Mouse (Mus musculus): ENCODE measurements around the gene Kif14. TPM values are rescaled to one million over a fixed set of nuclear protein-coding genes. Genes with fewer than 3 reads are reported as not detected.

Kif14 gene
- total and polyA plus RNA-seq, 3 experiments: 1.9 to 56.7 (median 33.9) TPM

GRCm38 (mm10) chr1:136557436-136557835 is 91.3 kb downstream of the Kif14 start:
- ATAC-seq (ENCODE audit: extremely low read depth, insufficient number of reproducible peaks, low FRiP score, poor library complexity, severe bottlenecking) (no peak), DNase-seq (ENCODE audit: low spot score) (no peak)
- Histone ChIP-seq H3K4me3 (ENCODE audit: low read depth, low read length) (no peak overlapping the region), H3K9me3 (replicated peaks) (no peaks in the 10 kb centered on the region), H3K4me1 (ENCODE audit: insufficient read depth, low read depth, low read length) (no peaks in the 10 kb centered on the region), H3K36me3 (replicated peaks) (no peaks in the 10 kb centered on the region), H3K27me3 (ENCODE audit: insufficient read depth, low read length) (peaks cover 3% of the 10 kb centered on the region; the same call in 1 of the 2 replicates)
- TF ChIP-seq GATA2 (IDR thresholded peaks at IDR 0.05; ENCODE audit: borderline replicate concordance, low read depth, low read length) (no peak), GATA1 (IDR thresholded peaks at IDR 0.05; ENCODE audit: borderline replicate concordance, low read length) (no peak), TAL1 (conservative IDR thresholded peaks at IDR 0.05; ENCODE audit: low read depth, low read length) (no peak), CTCF (IDR thresholded peaks at IDR 0.05; ENCODE audit: low read depth, low read length) (no peak), POLR2AphosphoS5 (IDR thresholded peaks at IDR 0.05; ENCODE audit: insufficient replicate concordance, low read depth, low read length) (no peak)

DNA sequence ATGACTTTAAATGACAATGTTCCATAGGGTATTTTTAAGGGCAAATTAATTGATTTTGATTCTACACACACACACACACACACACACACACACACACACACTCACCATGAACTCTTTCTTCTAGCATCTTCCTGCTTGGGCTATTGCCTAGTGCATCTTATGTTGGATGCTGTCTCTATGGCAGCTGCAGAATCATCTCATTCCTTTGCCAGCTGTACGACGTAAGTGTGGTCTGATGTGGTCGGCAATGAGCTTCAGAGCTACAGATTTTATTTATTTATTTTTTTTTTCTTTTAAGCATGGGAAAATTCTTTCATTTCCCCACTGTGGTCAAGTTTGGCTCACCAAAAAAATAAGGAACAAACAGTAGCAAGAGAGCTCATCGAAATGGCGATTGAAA is 92.6 kb downstream of the Kif14 start:
- Histone ChIP-seq H3K27me3 (ENCODE audit: insufficient read depth, low read length) (no peaks in the 10 kb centered on the region), H3K36me3 (replicated peaks) (no peaks in the 10 kb centered on the region), H3K4me3 (ENCODE audit: low read depth, low read length) (no peak overlapping the region), H3K9me3 (replicated peaks) (no peaks in the 10 kb centered on the region), H3K4me1 (ENCODE audit: insufficient read depth, low read depth, low read length) (no peaks in the 10 kb centered on the region)
- TF ChIP-seq TAL1 (conservative IDR thresholded peaks at IDR 0.05; ENCODE audit: low read depth, low read length) (no peak), GATA1 (IDR thresholded peaks at IDR 0.05; ENCODE audit: borderline replicate concordance, low read length) (no peak), CTCF (IDR thresholded peaks at IDR 0.05; ENCODE audit: low read depth, low read length) (no peak), GATA2 (IDR thresholded peaks at IDR 0.05; ENCODE audit: borderline replicate concordance, low read depth, low read length) (no peak), POLR2AphosphoS5 (IDR thresholded peaks at IDR 0.05; ENCODE audit: insufficient replicate concordance, low read depth, low read length) (no peak)
- ATAC-seq (ENCODE audit: extremely low read depth, insufficient number of reproducible peaks, low FRiP score, poor library complexity, severe bottlenecking) (no peak), DNase-seq (ENCODE audit: low spot score) (no peak)

DNA sequence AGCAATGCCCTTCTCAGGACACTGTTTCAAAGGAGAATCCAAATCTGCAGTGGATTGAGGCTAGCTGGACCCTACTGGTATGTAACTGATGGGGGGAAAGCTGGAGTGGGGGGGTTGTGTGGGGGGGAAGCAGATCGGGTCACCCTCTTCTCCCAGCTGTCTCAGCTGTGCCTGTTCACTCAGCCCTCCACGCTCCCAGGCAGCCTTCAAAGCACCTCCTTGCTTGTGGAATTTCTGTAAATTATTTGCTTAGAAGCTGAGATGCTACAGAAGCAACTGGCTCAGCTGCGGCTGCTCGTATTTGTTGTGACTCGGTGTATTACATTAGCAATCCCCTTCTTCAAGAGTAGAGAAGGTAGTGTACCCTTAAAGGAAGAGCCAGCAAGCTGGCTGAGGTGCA is 93.1 kb downstream of the Kif14 start:
- no peaks in the 10 kb centered on the region for H3K36me3 ChIP-seq (replicated peaks)

DNA sequence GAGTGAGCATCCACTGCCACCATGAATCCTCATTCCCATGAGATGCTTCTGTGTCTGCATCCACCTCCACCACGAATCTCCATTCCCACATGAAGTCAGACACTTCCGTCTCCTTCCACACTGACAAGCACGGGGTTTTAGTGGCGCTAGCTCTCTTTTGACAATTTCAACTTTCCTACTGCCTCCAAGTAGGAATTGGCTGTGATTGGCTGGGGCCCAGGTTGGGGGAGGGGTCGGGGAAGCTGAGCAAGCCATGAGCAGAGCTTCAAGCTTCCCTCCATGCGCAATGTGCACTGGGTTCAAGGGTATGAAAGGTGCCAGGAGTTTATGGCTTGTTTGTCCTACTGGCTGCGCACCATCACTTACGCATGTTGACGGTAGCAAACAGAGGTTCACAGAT is 93.6 kb downstream of the Kif14 start:
- Histone ChIP-seq H3K36me3 (replicated peaks) (no peaks in the 10 kb centered on the region), H3K27me3 (ENCODE audit: insufficient read depth, low read length) (no peaks in the 10 kb centered on the region), H3K9me3 (replicated peaks) (no peaks in the 10 kb centered on the region), H3K4me3 (ENCODE audit: low read depth, low read length) (no peak overlapping the region), H3K4me1 (ENCODE audit: insufficient read depth, low read depth, low read length) (no peaks in the 10 kb centered on the region)
- no peak for TF ChIP-seq GATA2 (IDR thresholded peaks at IDR 0.05; ENCODE audit: borderline replicate concordance, low read depth, low read length)
- no peak for TF ChIP-seq POLR2AphosphoS5 (IDR thresholded peaks at IDR 0.05; ENCODE audit: insufficient replicate concordance, low read depth, low read length)
- no peak for TF ChIP-seq TAL1 (conservative IDR thresholded peaks at IDR 0.05; ENCODE audit: low read depth, low read length)
- no peak for TF ChIP-seq CTCF (IDR thresholded peaks at IDR 0.05; ENCODE audit: low read depth, low read length)
- TF ChIP-seq GATA1 (IDR thresholded peaks at IDR 0.05; ENCODE audit: borderline replicate concordance, low read length): no peak
- ATAC-seq (ENCODE audit: extremely low read depth, insufficient number of reproducible peaks, low FRiP score, poor library complexity, severe bottlenecking): no peak
- DNase-seq (ENCODE audit: low spot score): no peak

More for the DNA sequence above, 93.1 kb downstream of the Kif14 start:
- no peaks in the 10 kb centered on the region for H3K4me1 ChIP-seq (ENCODE audit: insufficient read depth, low read depth, low read length)
- no peaks in the 10 kb centered on the region for H3K27me3 ChIP-seq (ENCODE audit: insufficient read depth, low read length)
- TF ChIP-seq GATA1 (IDR thresholded peaks at IDR 0.05; ENCODE audit: borderline replicate concordance, low read length): no peak
- TF ChIP-seq TAL1 (conservative IDR thresholded peaks at IDR 0.05; ENCODE audit: low read depth, low read length): no peak
- no peak for TF ChIP-seq GATA2 (IDR thresholded peaks at IDR 0.05; ENCODE audit: borderline replicate concordance, low read depth, low read length)
- no peak for TF ChIP-seq CTCF (IDR thresholded peaks at IDR 0.05; ENCODE audit: low read depth, low read length)
- TF ChIP-seq POLR2AphosphoS5 (IDR thresholded peaks at IDR 0.05; ENCODE audit: insufficient replicate concordance, low read depth, low read length): no peak
- no peak overlapping the region for H3K4me3 ChIP-seq (ENCODE audit: low read depth, low read length)
- DNase-seq (ENCODE audit: low spot score): no peak
- H3K9me3 ChIP-seq (replicated peaks): no peaks in the 10 kb centered on the region
- ATAC-seq (ENCODE audit: extremely low read depth, insufficient number of reproducible peaks, low FRiP score, poor library complexity, severe bottlenecking): no peak

- DNase-seq (ENCODE audit: low spot score) (no peak), ATAC-seq (ENCODE audit: extremely low read depth, insufficient number of reproducible peaks, low FRiP score, poor library complexity, severe bottlenecking) (no peak)
- Histone ChIP-seq H3K4me3 (ENCODE audit: low read depth, low read length) (no peak overlapping the region), H3K9me3 (replicated peaks) (no peaks in the 10 kb centered on the region), H3K36me3 (replicated peaks) (no peaks in the 10 kb centered on the region), H3K4me1 (ENCODE audit: insufficient read depth, low read depth, low read length) (no peaks in the 10 kb centered on the region), H3K27me3 (ENCODE audit: insufficient read depth, low read length) (no peaks in the 10 kb centered on the region)
- no peak for TF ChIP-seq TAL1 (conservative IDR thresholded peaks at IDR 0.05; ENCODE audit: low read depth, low read length)
- TF ChIP-seq CTCF (IDR thresholded peaks at IDR 0.05; ENCODE audit: low read depth, low read length): no peak
- TF ChIP-seq POLR2AphosphoS5 (IDR thresholded peaks at IDR 0.05; ENCODE audit: insufficient replicate concordance, low read depth, low read length): no peak
- TF ChIP-seq GATA1 (IDR thresholded peaks at IDR 0.05; ENCODE audit: borderline replicate concordance, low read length): no peak
- TF ChIP-seq GATA2 (IDR thresholded peaks at IDR 0.05; ENCODE audit: borderline replicate concordance, low read depth, low read length): no peak
Observed at GRCm38 (mm10) chr1:136561823-136562222, 95.7 kb downstream of the Kif14 start.

DNA sequence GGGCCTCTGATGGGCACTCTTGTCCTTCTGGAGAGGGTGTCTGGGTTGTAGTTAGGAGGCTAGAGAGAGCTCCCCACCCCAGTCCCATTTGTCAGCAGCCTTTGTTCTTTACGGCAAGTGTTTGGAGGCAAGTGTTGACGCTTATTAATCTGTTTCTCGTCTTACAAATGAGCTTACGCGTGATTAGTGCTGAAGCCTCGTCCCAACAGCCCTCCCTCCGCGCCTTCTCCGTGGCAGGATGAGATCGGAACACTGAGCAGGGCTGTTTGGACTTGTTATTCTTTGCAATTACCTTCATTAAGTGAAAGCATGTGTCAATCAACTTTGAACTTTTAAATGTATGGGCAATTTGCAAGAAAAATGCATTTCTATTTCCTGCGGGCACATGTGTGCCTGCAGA is 97.0 kb downstream of the Kif14 start:
- ATAC-seq (ENCODE audit: extremely low read depth, insufficient number of reproducible peaks, low FRiP score, poor library complexity, severe bottlenecking) (no peak), DNase-seq (ENCODE audit: low spot score) (no peak)
- TF ChIP-seq POLR2AphosphoS5 (IDR thresholded peaks at IDR 0.05; ENCODE audit: insufficient replicate concordance, low read depth, low read length) (no peak), GATA2 (IDR thresholded peaks at IDR 0.05; ENCODE audit: borderline replicate concordance, low read depth, low read length) (no peak), GATA1 (IDR thresholded peaks at IDR 0.05; ENCODE audit: borderline replicate concordance, low read length) (no peak), CTCF (IDR thresholded peaks at IDR 0.05; ENCODE audit: low read depth, low read length) (no peak)
- no peaks in the 10 kb centered on the region for H3K9me3 ChIP-seq (replicated peaks)
- no peak overlapping the region for H3K4me3 ChIP-seq (ENCODE audit: low read depth, low read length)
- no peaks in the 10 kb centered on the region for H3K4me1 ChIP-seq (ENCODE audit: insufficient read depth, low read depth, low read length)
- H3K36me3 ChIP-seq (replicated peaks): no peaks in the 10 kb centered on the region
- no peaks in the 10 kb centered on the region for H3K27me3 ChIP-seq (ENCODE audit: insufficient read depth, low read length)

Measured in G1E (cell line).